Mouse (Mus musculus) lung, postnatal 0 days (tissue): ENCODE measurements around the gene Brwd3.

Experiments
- CTCF ChIP-seq: IDR thresholded peaks from 2 replicates; pipeline ENCODE4 v1.5.1; 2016; ENCODE audit warnings: antibody characterized with exemption, mild to moderate bottlenecking
- EP300 ChIP-seq: IDR thresholded peaks from 2 replicates; pipeline ENCODE4 v1.6.1; 2016; ENCODE audit warnings: antibody characterized with exemption, mild to moderate bottlenecking, control low read depth

GRCm38 (mm10) chrX:108728334-108728733 is 105.8 kb downstream of the Brwd3 start:
- TF ChIP-seq EP300 (no peak), CTCF (no peak)
